Mouse (Mus musculus) cerebral cortex, adult 2 months (tissue): Measurements from ENCODE around the gene Syap1.

Experiments
- WGBS: fragments of 180-500 bp; shearing (Covaris S2); methylation state at CpG from one replicate; pipeline ENCODE4 v1.1.7; 2018; 5-methylcytosine and 5-hydroxymethylcytosine counted together

Syap1 gene

GRCm38 (mm10) chrX:162830313-162830712 is 57.9 kb downstream of the Syap1 start:
- 69% methylated on average over 2 of the region's 2 CpGs for WGBS

- 19% methylated on average over 5 of the region's 5 CpGs for WGBS
Measured at GRCm38 (mm10) chrX:162829741-162830140, 58.5 kb downstream of the Syap1 start.

DNA sequence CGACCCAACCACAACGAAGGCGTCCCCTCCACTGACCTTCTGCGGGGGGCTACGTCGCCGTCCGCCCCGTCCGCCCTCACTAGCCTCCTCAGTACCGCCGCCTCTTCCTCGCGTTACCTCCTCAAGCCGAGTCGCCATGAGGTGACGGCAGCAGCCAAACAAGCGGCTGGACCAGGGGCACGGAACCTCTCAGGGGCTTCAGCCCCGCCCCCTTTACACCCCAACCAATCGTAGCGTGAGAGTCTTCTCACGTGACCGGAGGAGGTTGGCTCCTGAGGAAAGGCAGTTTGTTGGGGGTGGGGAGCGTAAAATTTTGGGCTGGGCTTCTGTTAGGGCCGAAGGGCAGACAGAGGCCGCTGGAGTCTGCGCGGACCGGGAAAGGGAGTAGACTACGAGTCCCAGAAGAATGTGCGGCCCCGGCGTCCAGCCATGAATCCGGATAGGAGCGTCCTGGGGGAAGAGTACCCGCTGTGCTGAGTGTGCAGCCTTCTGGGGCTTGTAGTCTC is 59.0 kb downstream of the Syap1 start, which contains the start of gene Txlng:
Txlng (minus strand) TSS at position 252 of the 506 bp plus-strand sequence.
- WGBS: 6% methylated on average over 37 of the region's 37 CpGs

DNA sequence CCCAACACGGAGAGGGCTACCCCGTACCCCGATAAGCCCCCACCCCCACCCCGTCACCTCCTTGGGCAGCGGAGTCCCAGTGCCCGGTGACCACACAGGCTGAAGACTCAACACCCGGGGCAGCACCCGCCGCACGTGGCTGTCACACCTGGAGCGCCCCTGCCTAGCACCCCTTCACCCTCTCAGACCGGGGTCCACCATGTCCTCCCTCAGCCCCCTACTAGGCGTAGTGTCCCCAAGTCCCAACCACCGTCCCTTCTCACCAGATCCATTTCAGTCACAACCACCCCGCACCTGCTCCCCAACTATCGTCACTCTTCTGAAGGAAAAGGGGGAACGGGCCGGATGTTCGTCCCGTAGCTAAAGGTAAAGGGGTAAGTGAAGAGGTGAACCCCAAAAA is 59.5 kb downstream of the Syap1 start:
- WGBS: 5% methylated on average over 18 of the region's 20 CpGs

DNA sequence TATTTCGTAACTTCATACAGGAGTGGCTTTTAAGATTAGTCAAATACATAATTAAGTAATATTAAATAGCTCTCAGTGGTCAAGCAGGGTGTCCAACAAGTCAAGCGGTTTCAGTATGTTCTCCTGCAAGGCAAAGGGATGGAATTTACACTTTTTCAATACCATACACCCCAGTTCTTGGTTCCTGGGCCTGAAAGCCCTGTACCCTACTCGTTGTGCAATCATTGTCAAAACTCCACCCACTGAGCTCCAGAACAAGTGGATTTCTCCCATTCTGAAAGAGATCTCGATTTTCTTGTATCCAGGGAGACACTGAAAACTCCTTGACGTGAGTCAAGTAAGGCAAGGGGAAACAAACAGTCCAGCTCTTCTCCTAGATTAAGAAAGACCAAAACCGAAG is 60.2 kb downstream of the Syap1 start:
- 29% methylated on average over 6 of the region's 6 CpGs for WGBS
